Mouse (Mus musculus): ENCODE measurements around the gene Tepp. TPM values are rescaled to one million over a fixed set of nuclear protein-coding genes. Genes with fewer than 3 reads are reported as not detected.

Gene Tepp
- polyA plus RNA-seq, 1 experiment: 2.1 TPM

DNA sequence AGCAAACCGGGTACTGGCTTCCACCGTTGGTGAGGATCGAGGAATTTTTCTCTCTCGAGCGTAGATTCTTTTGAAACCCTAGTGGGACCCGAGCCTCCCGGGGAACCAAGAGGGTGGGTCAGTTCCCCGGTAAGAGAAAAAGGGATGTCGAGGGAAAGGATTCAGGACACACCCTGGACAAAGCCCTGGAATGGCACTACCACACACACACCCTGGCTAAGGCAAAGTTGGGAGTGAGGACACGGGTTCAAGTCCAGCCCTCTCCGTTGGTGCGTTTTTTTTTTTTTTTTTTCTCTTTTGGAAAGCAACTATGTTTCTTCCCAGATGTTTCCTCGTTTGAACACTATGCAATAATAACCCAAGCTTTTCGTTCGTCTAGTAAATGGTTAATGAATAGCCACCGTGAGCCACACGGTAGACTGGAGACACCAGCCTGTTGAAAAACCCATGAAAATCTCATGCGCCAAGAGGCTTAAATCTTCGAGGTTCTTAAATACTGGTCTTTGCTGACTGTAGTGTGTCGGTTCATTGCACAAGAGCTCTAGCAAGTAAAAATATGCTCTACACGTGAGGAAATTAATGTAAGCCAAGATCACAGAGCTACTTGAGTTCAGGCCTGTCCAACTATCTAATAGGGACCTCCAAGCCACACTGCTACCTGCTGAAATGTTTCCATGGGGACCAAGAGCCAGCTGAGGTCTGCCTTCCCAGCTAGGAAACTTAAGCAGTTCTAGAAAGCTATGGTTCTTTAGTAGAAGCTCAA lies 22.3 kb downstream of the Tepp start:
- Histone ChIP-seq H3K4me3 (ENCODE audit: control insufficient read depth, insufficient read depth, low read length) (peak overlapping the region; percentile 83), H3K4me1 (replicated peaks; ENCODE audit: control insufficient read depth, insufficient read depth, low read length) (peaks cover 3% of the 10 kb centered on the region; the same call in 1 of the 2 replicates), H3K27me3 (ENCODE audit: control insufficient read depth, insufficient read depth, low read length) (no peaks in the 10 kb centered on the region), H3K27ac (ENCODE audit: control insufficient read depth, insufficient read depth, low read length) (peak overlapping the region; percentile 61; the same call in 1 of the 2 replicates), H3K36me3 (ENCODE audit: control insufficient read depth, insufficient read depth, low read length) (peaks cover 17% of the 10 kb centered on the region)
- DNase-seq: no peak
- WGBS: 23% methylated on average over 21 of the region's 21 CpGs
- no peak for TF ChIP-seq CTCF (IDR thresholded peaks at IDR 0.05; ENCODE audit: borderline replicate concordance, control insufficient read depth, extremely low read depth, insufficient read depth, low read length, poor library complexity)
- no peak for TF ChIP-seq POLR2A (IDR thresholded peaks at IDR 0.05; ENCODE audit: control insufficient read depth, extremely low read depth, insufficient read depth, low read length, poor library complexity)

DNA sequence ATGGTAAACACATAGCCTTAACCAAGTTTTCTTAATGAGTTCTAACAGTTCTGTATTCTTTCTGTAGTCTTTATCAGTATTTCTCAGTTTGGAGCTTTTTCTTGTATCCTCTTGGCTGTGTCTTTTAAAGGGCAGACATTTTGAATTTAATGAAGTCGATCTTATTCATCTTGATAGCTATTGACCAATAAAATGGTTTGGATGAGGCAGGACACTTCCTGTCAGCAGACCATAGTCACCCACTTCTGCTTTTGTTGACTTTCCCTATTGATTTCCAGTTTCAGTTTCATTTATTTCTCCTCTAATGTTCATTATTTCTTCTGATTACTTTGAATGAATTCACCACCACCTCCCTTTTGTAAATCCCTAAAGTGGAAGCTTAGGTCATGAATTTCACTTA lies 25.3 kb downstream of the Tepp start:
- H3K27me3 ChIP-seq (ENCODE audit: control insufficient read depth, insufficient read depth, low read length): no peaks in the 10 kb centered on the region
- H3K4me3 ChIP-seq (ENCODE audit: control insufficient read depth, insufficient read depth, low read length): no peak overlapping the region
- no peaks in the 10 kb centered on the region for H3K36me3 ChIP-seq (ENCODE audit: control insufficient read depth, insufficient read depth, low read length)
- peaks cover 3% of the 10 kb centered on the region; the same call in 1 of the 2 replicates for H3K4me1 ChIP-seq (replicated peaks; ENCODE audit: control insufficient read depth, insufficient read depth, low read length)
- H3K27ac ChIP-seq (ENCODE audit: control insufficient read depth, insufficient read depth, low read length): no peak overlapping the region
- TF ChIP-seq CTCF (IDR thresholded peaks at IDR 0.05; ENCODE audit: borderline replicate concordance, control insufficient read depth, extremely low read depth, insufficient read depth, low read length, poor library complexity) (no peak), POLR2A (IDR thresholded peaks at IDR 0.05; ENCODE audit: control insufficient read depth, extremely low read depth, insufficient read depth, low read length, poor library complexity) (no peak)
- no peak for DNase-seq
- WGBS: 20% methylated on average over 1 of the region's 1 CpGs

DNA sequence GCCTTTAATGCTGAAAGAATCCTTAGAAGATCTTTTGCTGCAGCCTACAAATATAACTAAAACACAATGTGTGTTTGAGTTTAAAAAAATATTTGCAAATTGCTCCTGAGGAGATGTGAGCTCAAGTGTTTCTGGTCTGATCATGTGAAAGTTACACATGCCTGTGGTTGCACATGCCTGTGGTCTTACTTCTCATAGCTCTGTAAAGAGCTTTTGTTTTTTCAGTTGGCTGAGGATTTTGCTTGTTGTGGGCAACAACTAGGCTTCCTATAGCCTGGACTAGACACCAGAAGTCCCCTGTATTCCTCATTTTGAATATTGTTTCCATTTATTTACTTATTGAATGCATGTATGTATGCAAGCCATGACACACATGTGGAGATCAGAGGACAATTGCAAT lies 26.0 kb downstream of the Tepp start:
- H3K4me3 ChIP-seq (ENCODE audit: control insufficient read depth, insufficient read depth, low read length): no peak overlapping the region
- DNase-seq: no peak
- H3K4me1 ChIP-seq (replicated peaks; ENCODE audit: control insufficient read depth, insufficient read depth, low read length): no peaks in the 10 kb centered on the region
- H3K27me3 ChIP-seq (ENCODE audit: control insufficient read depth, insufficient read depth, low read length): no peaks in the 10 kb centered on the region
- no peaks in the 10 kb centered on the region for H3K36me3 ChIP-seq (ENCODE audit: control insufficient read depth, insufficient read depth, low read length)
- TF ChIP-seq POLR2A (IDR thresholded peaks at IDR 0.05; ENCODE audit: control insufficient read depth, extremely low read depth, insufficient read depth, low read length, poor library complexity): no peak
- no peak for TF ChIP-seq CTCF (IDR thresholded peaks at IDR 0.05; ENCODE audit: borderline replicate concordance, control insufficient read depth, extremely low read depth, insufficient read depth, low read length, poor library complexity)
- no peak overlapping the region for H3K27ac ChIP-seq (ENCODE audit: control insufficient read depth, insufficient read depth, low read length)

- H3K4me1 ChIP-seq (replicated peaks; ENCODE audit: control insufficient read depth, insufficient read depth, low read length): no peaks in the 10 kb centered on the region
- no peak overlapping the region for H3K4me3 ChIP-seq (ENCODE audit: control insufficient read depth, insufficient read depth, low read length)
- H3K36me3 ChIP-seq (ENCODE audit: control insufficient read depth, insufficient read depth, low read length): no peaks in the 10 kb centered on the region
- H3K27me3 ChIP-seq (ENCODE audit: control insufficient read depth, insufficient read depth, low read length): no peaks in the 10 kb centered on the region
- no peak overlapping the region for H3K27ac ChIP-seq (ENCODE audit: control insufficient read depth, insufficient read depth, low read length)
- TF ChIP-seq CTCF (IDR thresholded peaks at IDR 0.05; ENCODE audit: borderline replicate concordance, control insufficient read depth, extremely low read depth, insufficient read depth, low read length, poor library complexity): no peak
- no peak for TF ChIP-seq POLR2A (IDR thresholded peaks at IDR 0.05; ENCODE audit: control insufficient read depth, extremely low read depth, insufficient read depth, low read length, poor library complexity)
- DNase-seq: no peak
- WGBS: 96% methylated on average over 5 of the region's 5 CpGs
These were observed 31.4 kb downstream of the Tepp start for GRCm38 (mm10) chr8:95341721-95342120.

DNA sequence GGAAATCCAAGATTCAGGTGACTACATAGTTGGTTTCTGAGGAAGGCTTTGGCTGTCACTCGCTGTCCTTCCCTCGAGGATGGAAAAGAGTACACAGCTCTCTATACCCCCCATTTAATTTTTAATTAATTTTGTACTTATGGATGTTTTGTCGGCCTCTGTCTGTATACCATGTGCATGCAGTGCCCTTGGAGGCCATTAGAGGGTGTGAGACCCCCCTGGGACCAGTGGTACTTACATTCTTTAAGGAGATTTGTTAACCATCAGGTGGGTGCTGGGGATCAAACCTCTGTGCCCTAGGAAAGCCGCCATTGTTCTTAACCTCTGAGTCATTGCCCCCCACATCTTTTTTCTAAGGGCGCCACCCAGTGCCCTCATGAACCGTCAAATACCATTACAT lies 34.3 kb downstream of the Tepp start:
- Histone ChIP-seq H3K27ac (ENCODE audit: control insufficient read depth, insufficient read depth, low read length) (no peak overlapping the region), H3K36me3 (ENCODE audit: control insufficient read depth, insufficient read depth, low read length) (no peaks in the 10 kb centered on the region), H3K27me3 (ENCODE audit: control insufficient read depth, insufficient read depth, low read length) (no peaks in the 10 kb centered on the region), H3K4me1 (replicated peaks; ENCODE audit: control insufficient read depth, insufficient read depth, low read length) (peaks cover 10% of the 10 kb centered on the region), H3K4me3 (ENCODE audit: control insufficient read depth, insufficient read depth, low read length) (no peak overlapping the region)
- 93% methylated on average over 6 of the region's 6 CpGs for WGBS
- TF ChIP-seq POLR2A (IDR thresholded peaks at IDR 0.05; ENCODE audit: control insufficient read depth, extremely low read depth, insufficient read depth, low read length, poor library complexity) (no peak), CTCF (IDR thresholded peaks at IDR 0.05; ENCODE audit: borderline replicate concordance, control insufficient read depth, extremely low read depth, insufficient read depth, low read length, poor library complexity) (no peak)
- no peak for DNase-seq

- Histone ChIP-seq H3K27ac (ENCODE audit: control insufficient read depth, insufficient read depth, low read length) (no peak overlapping the region), H3K27me3 (ENCODE audit: control insufficient read depth, insufficient read depth, low read length) (peaks cover 5% of the 10 kb centered on the region), H3K4me3 (ENCODE audit: control insufficient read depth, insufficient read depth, low read length) (no peak overlapping the region), H3K4me1 (replicated peaks; ENCODE audit: control insufficient read depth, insufficient read depth, low read length) (peaks cover 12% of the 10 kb centered on the region), H3K36me3 (ENCODE audit: control insufficient read depth, insufficient read depth, low read length) (no peaks in the 10 kb centered on the region)
- TF ChIP-seq CTCF (IDR thresholded peaks at IDR 0.05; ENCODE audit: borderline replicate concordance, control insufficient read depth, extremely low read depth, insufficient read depth, low read length, poor library complexity) (peak; percentile 40; the same call in 1 of the 2 replicates), POLR2A (IDR thresholded peaks at IDR 0.05; ENCODE audit: control insufficient read depth, extremely low read depth, insufficient read depth, low read length, poor library complexity) (no peak)
- DNase-seq: peak; percentile 68
- WGBS: 62% methylated on average over 8 of the region's 8 CpGs
These were observed 36.5 kb downstream of the Tepp start for GRCm38 (mm10) chr8:95346643-95347545.
